Mouse (Mus musculus): ENCODE measurements around the gene Bmp2k.

Bmp2k gene

GRCm38 (mm10) chr5:96972474-96973130 is 24.9 kb upstream of the Bmp2k start:
- DNase-seq (ENCODE audit: low spot score): no peak

- no peak for DNase-seq (ENCODE audit: low spot score)
Observed at GRCm38 (mm10) chr5:96973714-96974113, 23.8 kb upstream of the Bmp2k start.

GRCm38 (mm10) chr5:96974661-96975060 is 22.8 kb upstream of the Bmp2k start:
- no peak for DNase-seq (ENCODE audit: low spot score)

GRCm38 (mm10) chr5:96975112-96975511 is 22.4 kb upstream of the Bmp2k start:
- DNase-seq (ENCODE audit: low spot score): no peak

- no peak for DNase-seq (ENCODE audit: low spot score)
Observed at GRCm38 (mm10) chr5:96976150-96976549, 21.3 kb upstream of the Bmp2k start.

- no peak for DNase-seq (ENCODE audit: low spot score)
Observed at GRCm38 (mm10) chr5:96979296-96980007, 18.0 kb upstream of the Bmp2k start.

GRCm38 (mm10) chr5:96980008-96980634 is 17.4 kb upstream of the Bmp2k start:
- DNase-seq (ENCODE audit: low spot score): no peak

- no peak for DNase-seq (ENCODE audit: low spot score)
Observed at GRCm38 (mm10) chr5:96981987-96982386, 15.5 kb upstream of the Bmp2k start.

GRCm38 (mm10) chr5:96983142-96983541 is 14.3 kb upstream of the Bmp2k start:
- peak; percentile 43 for DNase-seq (ENCODE audit: low spot score)

GRCm38 (mm10) chr5:96986850-96987249 is 10.6 kb upstream of the Bmp2k start:
- DNase-seq (ENCODE audit: low spot score): no peak

GRCm38 (mm10) chr5:96988880-96989279 is 8.6 kb upstream of the Bmp2k start:
- DNase-seq (ENCODE audit: low spot score): no peak

GRCm38 (mm10) chr5:96991156-96991555 is 6.3 kb upstream of the Bmp2k start:
- DNase-seq (ENCODE audit: low spot score): no peak

- no peak for DNase-seq (ENCODE audit: low spot score)
Observed at GRCm38 (mm10) chr5:96992651-96993050, 4.8 kb upstream of the Bmp2k start.

GRCm38 (mm10) chr5:96993057-96993456 is 4.4 kb upstream of the Bmp2k start:
- DNase-seq (ENCODE audit: low spot score): no peak

GRCm38 (mm10) chr5:96995791-96996190 is 1.7 kb upstream of the Bmp2k start:
- DNase-seq (ENCODE audit: low spot score): no peak

- DNase-seq (ENCODE audit: low spot score): no peak
Observed at GRCm38 (mm10) chr5:96996401-96997309, 834 bp upstream of the Bmp2k start.

GRCm38 (mm10) chr5:96997802-96998565 is 495 bp downstream of the Bmp2k start:
- DNase-seq (ENCODE audit: low spot score): peak; percentile 69

- DNase-seq (ENCODE audit: low spot score): peak; percentile 30
Observed at GRCm38 (mm10) chr5:96998566-96998907, 1.0 kb downstream of the Bmp2k start.

GRCm38 (mm10) chr5:96999601-97000000 is 2.1 kb downstream of the Bmp2k start:
- no peak for DNase-seq (ENCODE audit: low spot score)

- DNase-seq (ENCODE audit: low spot score): no peak
Observed at GRCm38 (mm10) chr5:97000524-97000923, 3.0 kb downstream of the Bmp2k start.

GRCm38 (mm10) chr5:97001153-97001552 is 3.7 kb downstream of the Bmp2k start:
- no peak for DNase-seq (ENCODE audit: low spot score)

GRCm38 (mm10) chr5:97001571-97001970 is 4.1 kb downstream of the Bmp2k start:
- DNase-seq (ENCODE audit: low spot score): no peak
